Mouse (Mus musculus) cerebellum, postnatal 36 days (tissue): ENCODE data around the gene Mrps21.

ENCODE experiments used
- DNase-seq, 2 experiments: peaks; one replicate each; pipeline ENCODE4 v3.0.0; 2021 to 2022; ENCODE audit warnings: mixed read lengths in 2 of 2

The Mrps21 gene

DNA sequence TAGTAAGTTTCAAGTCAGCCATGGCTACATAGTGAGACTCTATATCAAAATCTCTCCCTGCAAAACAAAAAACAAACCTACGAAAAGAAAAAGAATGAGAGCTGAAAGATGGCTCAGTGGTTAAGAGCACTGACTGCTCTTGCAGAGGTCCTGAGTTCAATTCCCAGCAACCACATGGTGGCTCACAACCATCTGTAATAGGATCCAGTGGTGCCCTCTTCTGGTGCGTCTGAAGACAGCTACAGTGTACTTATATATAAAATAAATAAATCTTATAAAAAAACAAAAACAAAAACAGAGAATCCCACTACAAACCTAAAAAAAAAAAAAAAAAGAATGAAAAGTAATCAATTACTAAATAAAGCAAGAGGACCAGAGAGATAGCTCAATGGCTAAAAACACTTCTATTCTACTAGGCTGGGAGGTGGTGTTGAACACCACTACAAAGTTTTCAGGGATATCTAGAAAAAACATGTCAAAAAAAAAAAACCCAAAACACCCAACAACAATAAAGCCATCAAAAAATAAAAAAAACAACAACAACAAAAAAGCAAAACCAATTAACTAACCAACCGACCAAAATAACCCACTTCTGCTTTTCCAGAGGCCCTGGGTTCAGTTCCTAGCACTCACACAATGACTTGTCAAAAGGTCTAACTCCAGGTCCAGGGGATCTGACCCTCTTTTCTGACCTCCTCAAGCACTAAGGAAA, 28.7 kb downstream of the Mrps21 start:
- no peak for DNase-seq

DNA sequence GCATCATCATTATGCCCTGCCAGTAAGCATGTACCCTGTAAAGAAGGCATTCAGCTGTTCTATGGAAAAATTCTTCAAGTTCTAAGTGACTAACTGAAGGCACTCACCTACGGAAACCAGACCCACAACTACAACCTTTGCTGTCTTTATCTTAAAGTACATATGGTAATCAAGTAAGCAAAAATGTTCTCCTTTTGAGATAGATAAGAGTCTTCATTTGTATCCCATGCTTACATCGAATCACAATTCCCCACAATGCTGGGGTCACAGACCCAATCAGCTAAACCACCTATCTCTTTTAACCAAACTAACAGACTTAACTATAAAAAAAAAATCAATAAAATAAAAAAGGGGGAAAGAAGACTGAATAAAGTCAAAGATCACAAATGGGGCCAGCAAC, 32.1 kb downstream of the Mrps21 start:
- DNase-seq: no peak

DNA sequence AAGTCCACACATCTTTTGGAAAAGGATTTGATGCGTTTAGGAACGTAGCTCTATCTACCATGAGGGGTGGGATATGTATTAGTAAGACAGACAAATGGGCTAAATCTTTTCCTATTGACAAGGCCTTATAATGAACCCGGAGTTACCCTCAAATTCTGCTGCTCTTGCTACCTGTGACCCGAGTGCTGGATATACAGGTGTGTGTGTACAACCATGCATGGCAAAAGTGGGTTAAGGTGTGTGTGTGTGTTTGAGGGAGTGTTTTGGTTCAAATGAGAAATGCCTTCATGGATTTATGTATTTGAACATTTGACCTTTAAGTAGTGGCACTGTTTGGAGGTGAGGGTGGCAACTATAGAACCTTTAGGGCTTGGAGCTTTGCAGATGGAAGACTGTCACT, 42.3 kb downstream of the Mrps21 start:
- DNase-seq: no peak

DNA sequence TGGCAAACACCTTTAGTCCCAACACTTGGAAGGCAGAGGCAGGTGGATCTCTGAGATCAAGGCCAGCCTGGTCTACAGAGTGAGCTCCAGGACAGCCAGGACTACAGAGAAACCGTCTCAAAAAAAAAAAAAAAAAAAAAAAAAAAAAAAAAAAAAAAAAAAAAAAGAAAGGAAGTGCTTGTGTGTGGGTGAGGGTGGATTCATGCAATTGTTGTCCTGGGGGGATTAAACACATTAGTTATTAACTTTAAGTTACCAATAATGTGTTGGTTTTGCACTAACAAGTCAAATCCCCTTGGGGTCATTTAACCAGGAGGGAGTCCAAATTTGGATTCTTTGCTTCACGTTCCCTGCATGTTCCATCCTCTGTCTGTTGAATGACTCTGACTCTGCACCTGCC, 45.0 kb downstream of the Mrps21 start:
- no peak for DNase-seq

DNA sequence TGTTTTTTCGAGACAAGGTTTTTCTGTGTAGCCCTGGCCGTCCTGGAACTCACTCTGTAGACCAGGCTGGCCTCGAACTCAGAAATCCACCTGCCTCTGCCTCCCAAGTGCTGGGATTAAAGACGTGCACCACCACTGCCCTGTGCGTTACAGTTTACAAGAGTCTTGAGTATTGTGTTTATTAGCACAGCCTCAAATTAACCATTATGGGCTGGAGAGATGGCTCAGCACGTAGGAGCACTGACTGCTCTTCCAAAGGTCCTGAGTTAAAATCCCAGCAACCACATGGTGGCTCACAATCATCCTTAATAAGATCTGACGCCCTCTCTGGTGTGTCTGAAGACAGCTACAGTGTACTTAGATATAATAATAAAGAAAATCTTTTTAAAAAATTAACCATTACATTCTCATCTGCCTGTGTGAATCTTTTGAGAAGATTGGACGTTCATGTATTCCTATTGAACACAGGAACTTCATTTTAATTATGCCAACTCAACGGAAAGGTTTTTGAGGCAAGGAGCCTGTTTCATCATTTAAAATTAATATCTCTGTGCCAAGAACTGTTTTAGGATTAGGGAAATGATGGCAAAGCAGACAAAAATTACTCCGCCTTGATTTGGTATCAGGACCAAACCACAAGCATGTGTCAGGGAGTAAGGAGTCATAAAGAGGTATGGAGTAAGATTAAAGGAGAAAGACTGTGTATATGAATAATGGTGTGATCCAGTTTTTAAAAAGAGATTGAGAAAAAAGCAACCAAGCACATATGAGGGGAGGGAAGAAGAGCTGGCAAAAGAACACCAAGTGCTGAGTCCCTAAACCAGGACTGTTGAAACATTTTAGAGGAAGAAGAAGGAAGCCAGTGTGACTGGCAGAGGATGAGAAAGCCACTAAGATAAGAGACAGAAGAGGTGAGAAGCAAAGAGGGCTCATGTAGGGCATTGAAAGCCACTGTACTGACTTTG, 51.0 kb downstream of the Mrps21 start:
- no peak for DNase-seq

DNA sequence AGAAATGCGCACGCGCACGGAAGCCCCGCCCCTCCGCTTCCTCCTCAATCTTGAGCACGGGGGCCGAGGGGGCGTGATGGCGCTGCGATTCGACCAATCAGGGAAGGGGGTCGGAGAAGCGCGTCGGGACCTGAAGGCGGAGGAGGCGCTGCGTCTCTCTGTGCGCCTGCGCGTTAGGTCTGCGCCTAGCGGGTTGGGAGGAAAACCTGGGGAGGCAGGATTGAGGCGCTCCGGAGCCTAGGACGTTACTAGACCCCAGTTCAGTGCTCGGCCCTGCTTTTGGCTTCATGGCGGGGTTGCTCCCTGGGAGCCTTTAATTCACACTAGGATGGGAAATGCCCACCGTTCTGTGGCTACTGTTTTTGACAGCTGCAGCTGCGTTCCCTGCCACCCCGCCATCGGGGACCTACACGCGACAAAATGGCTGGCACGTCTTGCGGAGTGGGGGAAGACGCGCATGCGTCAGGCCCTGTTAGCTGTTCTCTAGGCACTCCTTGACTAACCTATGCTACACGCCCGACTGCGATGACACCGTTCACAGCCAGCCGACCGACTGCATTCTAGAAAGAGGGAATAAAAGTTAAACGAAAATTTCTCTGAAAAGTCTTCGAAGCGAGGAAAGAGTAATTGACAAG, 51.9 kb downstream of the Mrps21 start:
- DNase-seq: peak; percentile 100

DNA sequence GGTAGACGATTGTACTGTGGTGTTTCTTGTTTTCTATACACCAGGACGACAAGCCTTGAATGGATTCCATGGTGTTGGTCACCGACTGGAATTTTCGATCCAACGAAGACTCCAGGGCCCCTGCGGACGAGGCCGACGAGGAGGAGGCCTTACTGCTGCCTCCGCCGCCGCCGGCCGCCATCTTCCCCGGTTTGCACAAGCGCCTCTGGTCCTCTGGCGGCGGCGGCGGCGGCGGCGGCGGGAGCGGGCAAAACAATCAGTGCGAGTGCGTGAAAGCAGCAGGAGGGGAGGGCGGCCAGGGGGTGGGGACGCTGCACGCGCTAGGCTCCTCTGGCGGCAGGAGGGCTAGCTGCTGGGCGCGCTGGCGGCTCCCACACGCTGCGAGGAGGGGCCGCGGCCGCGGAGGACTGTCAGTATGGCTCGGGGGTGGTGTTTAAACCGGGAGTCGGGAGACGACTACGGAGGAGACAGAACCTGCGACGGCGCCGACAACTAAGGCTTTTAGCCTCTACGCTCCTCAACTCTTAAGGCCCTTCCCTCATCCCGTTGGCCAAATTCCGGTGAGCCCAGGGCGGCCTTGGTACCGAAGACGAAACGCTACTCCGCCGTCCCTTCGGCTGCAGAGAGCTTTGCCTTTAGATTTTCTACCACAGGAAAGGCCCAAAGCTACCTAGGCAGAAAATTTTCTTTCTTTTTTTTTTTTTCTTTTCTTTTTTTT, 52.6 kb downstream of the Mrps21 start, which contains the start of gene Rprd2:
Rprd2 (minus strand) TSS at position 293 of the 718 bp plus-strand sequence.
- peak; percentile 77 for DNase-seq

DNA sequence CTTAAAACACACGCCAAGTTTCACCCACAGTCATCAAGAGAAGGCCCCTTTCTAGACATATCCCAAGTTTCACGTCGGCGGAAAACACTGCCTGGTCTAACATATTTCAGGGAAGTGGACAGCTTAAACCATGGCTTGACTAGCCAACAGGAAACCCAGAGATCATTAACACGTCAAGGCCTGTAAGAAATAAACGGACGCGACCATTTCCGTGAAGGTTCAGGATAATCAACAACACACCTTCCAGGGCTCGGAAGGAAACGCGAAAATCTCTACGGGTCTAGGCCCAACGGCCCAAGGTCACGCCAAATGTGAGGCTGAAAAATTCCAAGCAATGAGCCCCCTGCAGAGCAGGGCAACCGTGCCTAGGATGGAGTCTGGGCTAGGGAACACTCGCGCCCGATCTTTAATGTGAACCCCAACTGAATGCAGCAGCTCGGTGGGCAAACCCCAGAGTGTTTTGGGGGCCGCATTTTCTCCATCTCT, 53.2 kb downstream of the Mrps21 start:
- peak; percentile 59 to 65 for DNase-seq

DNA sequence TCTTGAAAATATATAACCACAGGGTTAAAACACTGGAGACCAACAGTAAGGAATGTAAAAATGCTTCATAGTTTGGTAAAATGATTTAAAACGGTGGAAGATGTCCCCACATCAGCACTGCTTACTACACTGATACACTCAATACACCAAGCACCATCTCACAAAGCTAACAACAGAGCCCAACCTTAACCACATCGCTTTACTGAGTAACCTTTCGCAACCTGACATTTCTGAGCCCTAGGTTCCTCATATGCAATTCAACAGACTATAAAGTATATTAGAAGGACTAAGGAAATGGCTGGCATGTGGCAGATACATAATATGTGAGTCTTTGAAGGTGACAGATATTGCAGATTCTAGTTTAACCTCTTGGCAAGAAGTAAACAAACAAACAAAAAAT, 54.6 kb downstream of the Mrps21 start:
- no peak for DNase-seq
